Mouse (Mus musculus) MEL (cell line): ENCODE data around the gene Fbxw11. TPM values are rescaled to one million over a fixed set of nuclear protein-coding genes. Genes with fewer than 3 reads are reported as not detected.

Experiments
- DNase-seq: peaks from one replicate; pipeline ENCODE4 v3.0.0; 2011; ENCODE audit warnings: low read depth, low spot score
- H3K27ac ChIP-seq: 2 replicates; pipeline ENCODE4 v1.5.1; 2012; ENCODE audit warnings: low read depth, mild to moderate bottlenecking, control low read depth, low read length, moderate library complexity; ENCODE audit not compliant: control insufficient read depth
- H3K27me3 ChIP-seq, 2 experiments: fragments of 150-350 bp in 1 of 2; sonication (generic) in 1 of 2; 2 replicates each; pipeline ENCODE4 v1.6.1; 2012; ENCODE audit warnings: low read length in 2 of 2, mild to moderate bottlenecking in 2 of 2, improper control_type of control experiment in 1 of 2, moderate library complexity in 1 of 2; ENCODE audit not compliant: insufficient read depth in 2 of 2, control insufficient read depth in 1 of 2
- H3K36me3 ChIP-seq, 2 experiments: 2 replicates each; pipeline ENCODE4 v1.6.1; 2012 to 2014; ENCODE audit warnings: low read length in 2 of 2, improper control_type of control experiment in 1 of 2, inconsistent platforms in 1 of 2, mild to moderate bottlenecking in 1 of 2; ENCODE audit not compliant: insufficient read depth in 2 of 2, control insufficient read depth in 1 of 2
- H3K4me1 ChIP-seq, 2 experiments: fragments of 150-350 bp in 1 of 2; sonication (generic) in 1 of 2; 2 replicates each; pipeline ENCODE4 v1.6.1; 2012; ENCODE audit warnings: low read length in 2 of 2, improper control_type of control experiment in 1 of 2, mild to moderate bottlenecking in 1 of 2; ENCODE audit not compliant: insufficient read depth in 2 of 2, control insufficient read depth in 1 of 2
- H3K4me3 ChIP-seq, 2 experiments: fragments of 150-350 bp in 1 of 2; sonication (generic) in 1 of 2; 2 replicates each; pipeline ENCODE4 v1.5.1; 2012; ENCODE audit warnings: low read depth in 2 of 2, low read length in 2 of 2, mild to moderate bottlenecking in 2 of 2, moderate library complexity in 2 of 2, control low read depth in 1 of 2, improper control_type of control experiment in 1 of 2; ENCODE audit not compliant: control insufficient read depth in 1 of 2, insufficient read depth in 1 of 2
- H3K79me2 ChIP-seq: 2 replicates; pipeline ENCODE4 v1.6.1; 2012; ENCODE audit warnings: mild to moderate bottlenecking, low read length, moderate library complexity; ENCODE audit not compliant: control insufficient read depth, poor library complexity, insufficient read depth
- H3K9ac ChIP-seq: 2 replicates; pipeline ENCODE4 v1.6.1; 2012; ENCODE audit warnings: low read depth, mild to moderate bottlenecking, control low read depth, low read length, moderate library complexity; ENCODE audit not compliant: control insufficient read depth, poor library complexity, severe bottlenecking
- H3K9me3 ChIP-seq: fragments of 150-350 bp; sonication (generic); replicated peaks from 2 replicates; pipeline ENCODE4 v1.6.1; 2012; ENCODE audit warnings: mild to moderate bottlenecking, low read length, improper control_type of control experiment, moderate library complexity; ENCODE audit not compliant: insufficient read depth
- BHLHE40 ChIP-seq: IDR thresholded peaks from 2 replicates; pipeline ENCODE4 v1.6.1; 2012; ENCODE audit warnings: low read depth, mild to moderate bottlenecking, inconsistent platforms, low read length, improper control_type of control experiment, borderline replicate concordance
- CHD1 ChIP-seq: IDR thresholded peaks from 2 replicates; pipeline ENCODE4 v1.6.1; 2012; ENCODE audit warnings: low read depth, mild to moderate bottlenecking, inconsistent platforms, low read length, improper control_type of control experiment
- CHD2 ChIP-seq: IDR thresholded peaks from 2 replicates; pipeline ENCODE4 v1.6.1; 2011; ENCODE audit warnings: low read length, improper control_type of control experiment
- CTCF ChIP-seq, 3 experiments: IDR thresholded peaks in 2 of 3; conservative IDR thresholded peaks in 1 of 3; 2 replicates each; pipeline ENCODE4 v1.5.1; 2011 to 2012; ENCODE audit warnings: low read length in 3 of 3, low read depth in 2 of 3, mild to moderate bottlenecking in 2 of 3, improper control_type of control experiment in 1 of 3, inconsistent platforms in 1 of 3, mixed read lengths in 1 of 3, moderate library complexity in 1 of 3; ENCODE audit not compliant: control insufficient read depth in 1 of 3, insufficient read depth in 1 of 3, poor library complexity in 1 of 3, severe bottlenecking in 1 of 3
- E2F4 ChIP-seq: IDR thresholded peaks from 2 replicates; pipeline ENCODE4 v1.6.1; 2011; ENCODE audit warnings: low read depth, low read length, improper control_type of control experiment, borderline replicate concordance
- ELF1 ChIP-seq: IDR thresholded peaks from 2 replicates; pipeline ENCODE4 v1.6.1; 2014; ENCODE audit warnings: low read depth, mild to moderate bottlenecking, inconsistent platforms, low read length, improper control_type of control experiment, moderate library complexity
- EP300 ChIP-seq, 2 experiments: IDR thresholded peaks; 2 replicates each; pipeline ENCODE4 v1.6.1; 2011; ENCODE audit warnings: improper control_type of control experiment in 2 of 2, low read length in 2 of 2, low read depth in 1 of 2, mild to moderate bottlenecking in 1 of 2
- ETS1 ChIP-seq: IDR thresholded peaks from 2 replicates; pipeline ENCODE4 v1.6.1; 2012; ENCODE audit warnings: low read depth, mild to moderate bottlenecking, inconsistent platforms, low read length, improper control_type of control experiment, moderate library complexity
- GABPA ChIP-seq: IDR thresholded peaks from 2 replicates; pipeline ENCODE4 v1.6.1; 2012; ENCODE audit warnings: low read depth, mild to moderate bottlenecking, inconsistent platforms, low read length, improper control_type of control experiment, moderate library complexity
- GATA1 ChIP-seq: IDR thresholded peaks from 2 replicates; pipeline ENCODE4 v1.6.1; 2011; ENCODE audit warnings: low read depth, low read length, improper control_type of control experiment
- JUND ChIP-seq: IDR thresholded peaks from 2 replicates; pipeline ENCODE4 v1.6.1; 2011; ENCODE audit warnings: low read depth, mild to moderate bottlenecking, improper control_type of control experiment, low read length
- KAT2A ChIP-seq: conservative IDR thresholded peaks from 2 replicates; pipeline ENCODE4 v1.6.1; 2012; ENCODE audit warnings: low read depth, low read length, improper control_type of control experiment, inconsistent platforms
- MAFK ChIP-seq: IDR thresholded peaks from 2 replicates; pipeline ENCODE4 v1.6.1; 2011; ENCODE audit warnings: low read depth, mild to moderate bottlenecking, low read length, improper control_type of control experiment, borderline replicate concordance
- MAX ChIP-seq: IDR thresholded peaks from 2 replicates; pipeline ENCODE4 v1.6.1; 2011; ENCODE audit warnings: low read length, improper control_type of control experiment
- MAZ ChIP-seq: IDR thresholded peaks from 2 replicates; pipeline ENCODE4 v1.6.1; 2012; ENCODE audit warnings: low read depth, mild to moderate bottlenecking, inconsistent platforms, low read length, improper control_type of control experiment
- MXI1 ChIP-seq: IDR thresholded peaks from 2 replicates; pipeline ENCODE4 v1.6.1; 2011; ENCODE audit warnings: mild to moderate bottlenecking, low read depth, low read length, improper control_type of control experiment
- MYB ChIP-seq: IDR thresholded peaks from 2 replicates; pipeline ENCODE4 v1.6.1; 2011; ENCODE audit warnings: mild to moderate bottlenecking, low read depth, low read length, improper control_type of control experiment
- MYC ChIP-seq: IDR thresholded peaks from 2 replicates; pipeline ENCODE4 v1.6.1; 2011; ENCODE audit warnings: low read depth, mild to moderate bottlenecking, low read length, improper control_type of control experiment, moderate library complexity
- NRF1 ChIP-seq: IDR thresholded peaks from 2 replicates; pipeline ENCODE4 v1.6.1; 2014; ENCODE audit warnings: low read depth, mild to moderate bottlenecking, inconsistent platforms, low read length, improper control_type of control experiment, moderate library complexity; ENCODE audit not compliant: poor library complexity, insufficient read depth, severe bottlenecking
- POLR2A ChIP-seq, 2 experiments: IDR thresholded peaks; 2 replicates each; pipeline ENCODE4 v1.6.1; 2011 to 2012; ENCODE audit warnings: low read length in 2 of 2, mild to moderate bottlenecking in 2 of 2, control low read depth in 1 of 2, improper control_type of control experiment in 1 of 2, low read depth in 1 of 2, moderate library complexity in 1 of 2; ENCODE audit not compliant: control insufficient read depth in 1 of 2, insufficient read depth in 1 of 2, poor library complexity in 1 of 2
- RAD21 ChIP-seq: IDR thresholded peaks from 2 replicates; pipeline ENCODE4 v1.6.1; 2011; ENCODE audit warnings: mild to moderate bottlenecking, low read depth, low read length, improper control_type of control experiment
- RCOR1 ChIP-seq: IDR thresholded peaks from 2 replicates; pipeline ENCODE4 v1.6.1; 2012; ENCODE audit warnings: low read depth, mild to moderate bottlenecking, inconsistent platforms, low read length, improper control_type of control experiment
- SMC3 ChIP-seq: IDR thresholded peaks from 2 replicates; pipeline ENCODE4 v1.6.1; 2011; ENCODE audit warnings: low read depth, low read length, improper control_type of control experiment
- TBP ChIP-seq: IDR thresholded peaks from 2 replicates; pipeline ENCODE4 v1.8.0; 2011; ENCODE audit warnings: low read depth, low read length, improper control_type of control experiment
- TCF12 ChIP-seq: IDR thresholded peaks from 2 replicates; pipeline ENCODE4 v1.6.1; 2014; ENCODE audit warnings: low read depth, mild to moderate bottlenecking, inconsistent platforms, low read length, improper control_type of control experiment, moderate library complexity
- USF2 ChIP-seq, 2 experiments: IDR thresholded peaks; 2 replicates each; pipeline ENCODE4 v1.6.1; 2011 to 2012; ENCODE audit warnings: improper control_type of control experiment in 2 of 2, low read length in 2 of 2, borderline replicate concordance in 1 of 2, inconsistent platforms in 1 of 2, low read depth in 1 of 2, mild to moderate bottlenecking in 1 of 2; ENCODE audit not compliant: insufficient read depth in 1 of 2
- ZC3H11A ChIP-seq: IDR thresholded peaks from 2 replicates; pipeline ENCODE4 v1.6.1; 2012; ENCODE audit warnings: low read depth, mild to moderate bottlenecking, inconsistent platforms, low read length, improper control_type of control experiment
- ZMIZ1 ChIP-seq: IDR thresholded peaks from 2 replicates; pipeline ENCODE4 v1.6.1; 2012; ENCODE audit warnings: low read depth, mild to moderate bottlenecking, inconsistent platforms, low read length, improper control_type of control experiment, moderate library complexity
- polyA plus RNA-seq, 2 experiments: library from polyadenylated mRNA; stranded (reverse) in 1 of 2; unstranded in 1 of 2; fragments of >175 nt in 1 of 2; fragments of >200 nt in 1 of 2; gene quantifications; 2 replicates each; pipeline versions ENCODE4 v1.2.1 to v1.2.4; 2012; ENCODE audit warnings: low replicate concordance in 2 of 2, low read depth in 1 of 2; ENCODE audit not compliant: insufficient read length in 2 of 2, insufficient read depth in 1 of 2, missing spikeins in 1 of 2
- total RNA-seq: library from RNA; depleted of rRNA; stranded (reverse); fragments of 300-350 nt; gene quantifications from 2 replicates; pipeline ENCODE4 v1.2.3, GENCODE M21; 2012

Fbxw11 gene
- total and polyA plus RNA-seq, 3 experiments, result 35.4 to 98.5 (median 53.5) TPM

DNA sequence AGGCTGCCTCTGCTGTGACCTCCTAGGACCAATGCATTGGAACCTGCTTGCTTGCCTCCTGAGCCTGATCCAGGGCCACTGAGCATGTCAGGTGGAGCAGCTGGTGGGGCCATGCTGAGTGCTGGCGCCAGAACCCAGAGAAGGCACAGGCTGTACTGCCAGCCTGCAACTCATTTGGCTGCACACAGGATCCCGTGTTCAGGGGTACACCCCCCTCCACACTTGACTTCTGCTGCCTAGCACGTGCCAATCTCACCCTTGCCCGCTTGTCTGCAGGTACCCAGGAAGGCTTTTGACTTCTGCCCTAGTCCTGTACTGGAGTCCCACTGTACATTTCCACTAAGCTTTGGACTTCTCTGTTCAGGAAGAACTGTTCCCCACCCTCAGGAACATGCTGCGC, 19.3 kb upstream of the Fbxw11 start:
- H3K27ac ChIP-seq, result no peak overlapping the region
- no peak for DNase-seq
- H3K9ac ChIP-seq, result no peak overlapping the region
- H3K79me2 ChIP-seq, result no peaks in the 10 kb centered on the region
- no peaks in the 10 kb centered on the region for H3K9me3 ChIP-seq
- H3K4me3 ChIP-seq, result no peak overlapping the region
- TF ChIP-seq CTCF (IDR thresholded peaks at IDR 0.05 in 2 of 3, conservative IDR thresholded peaks at IDR 0.05 in 1 of 3; ENCODE audit: control insufficient read depth in 1 of 3, insufficient read depth in 1 of 3, low read depth in 2 of 3, low read length in 3 of 3, poor library complexity in 1 of 3, severe bottlenecking in 1 of 3) (no peak), KAT2A (no peak), NRF1 (no peak), MYC (no peak), BHLHE40 (no peak), GABPA (no peak), MAX (no peak), CHD1 (no peak), ZMIZ1 (no peak), USF2 (IDR thresholded peaks at IDR 0.05; ENCODE audit: borderline replicate concordance in 1 of 2, insufficient read depth in 1 of 2, low read depth in 1 of 2, low read length in 2 of 2) (no peak), TCF12 (no peak), SMC3 (no peak), ETS1 (no peak), MAFK (no peak), ELF1 (no peak), MAZ (no peak), RAD21 (no peak), E2F4 (no peak)
- H3K4me1 ChIP-seq, result peaks cover 4 to 7% of the 10 kb centered on the region in 2 experiments; a peak in 3 of 4 replicates
- H3K36me3 ChIP-seq, result peaks cover 0 to 8% of the 10 kb centered on the region in 2 experiments; a peak in 2 of 4 replicates
- H3K27me3 ChIP-seq, result no peaks in the 10 kb centered on the region

DNA sequence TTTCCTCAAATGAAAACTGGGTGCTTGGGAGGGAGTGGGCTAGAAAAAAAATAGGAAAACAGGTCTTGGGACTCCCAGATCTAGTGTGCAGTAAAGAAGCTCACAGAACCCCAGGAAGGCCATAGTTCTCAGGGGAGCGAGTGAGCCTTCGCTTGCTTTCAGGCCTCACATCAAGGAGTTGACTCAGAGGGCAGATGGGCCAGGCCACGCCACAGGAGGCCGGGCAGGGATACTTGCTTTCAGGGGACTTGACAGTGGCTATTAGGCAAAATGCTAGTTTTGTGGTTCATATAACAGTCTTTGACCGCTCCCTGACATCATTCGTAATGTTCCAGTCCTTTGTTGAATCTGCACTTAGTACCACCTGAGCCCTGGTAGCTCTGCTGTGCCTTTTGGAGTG, 18.6 kb upstream of the Fbxw11 start:
- H3K36me3 ChIP-seq, result peaks cover 0 to 8% of the 10 kb centered on the region in 2 experiments; a peak in 2 of 4 replicates
- no peak for DNase-seq
- no peak overlapping the region for H3K4me3 ChIP-seq
- H3K9ac ChIP-seq, result no peak overlapping the region
- H3K79me2 ChIP-seq, result no peaks in the 10 kb centered on the region
- H3K4me1 ChIP-seq, result peaks cover 4 to 7% of the 10 kb centered on the region in 2 experiments; a peak in 3 of 4 replicates
- no peak overlapping the region for H3K27ac ChIP-seq
- TF ChIP-seq MAZ, result no peak
- TF ChIP-seq ZC3H11A, result no peak
- TF ChIP-seq TBP, result no peak
- TF ChIP-seq GABPA, result no peak
- TF ChIP-seq POLR2A (IDR thresholded peaks at IDR 0.05; ENCODE audit: control insufficient read depth in 1 of 2, insufficient read depth in 1 of 2, low read depth in 1 of 2, low read length in 2 of 2, poor library complexity in 1 of 2), result no peak
- no peak for TF ChIP-seq GATA1
- no peak for TF ChIP-seq MYC
- TF ChIP-seq CHD2, result no peak
- TF ChIP-seq MYB, result no peak
- no peak for TF ChIP-seq RCOR1
- TF ChIP-seq MXI1, result no peak
- TF ChIP-seq JUND, result no peak
- no peak for TF ChIP-seq EP300 (IDR thresholded peaks at IDR 0.05; ENCODE audit: low read depth in 1 of 2, low read length in 2 of 2)
- TF ChIP-seq MAX, result no peak
- no peak for TF ChIP-seq USF2 (IDR thresholded peaks at IDR 0.05; ENCODE audit: borderline replicate concordance in 1 of 2, insufficient read depth in 1 of 2, low read depth in 1 of 2, low read length in 2 of 2)
- TF ChIP-seq MAFK, result no peak
- TF ChIP-seq KAT2A, result no peak
- no peak for TF ChIP-seq NRF1
- no peak for TF ChIP-seq ETS1
- TF ChIP-seq ELF1, result no peak
- no peaks in the 10 kb centered on the region for H3K27me3 ChIP-seq
- no peaks in the 10 kb centered on the region for H3K9me3 ChIP-seq
